Mouse (Mus musculus) spleen, adult 12 weeks (tissue): Measurements from ENCODE around the gene Arl2bp.
A peak's percentile ranks its signal among the peaks of the same experiment; 100 is the strongest.

Experiments
- DNase-seq: peaks from one replicate; pipeline ENCODE4 v3.0.0; 2022; ENCODE audit warnings: low spot score

The Arl2bp gene

GRCm38 (mm10) chr8:94695341-94695993, 29.1 kb downstream of the Arl2bp start:
- DNase-seq = no peak

- no peak for DNase-seq
Measured at GRCm38 (mm10) chr8:94695994-94696384, 29.6 kb downstream of the Arl2bp start, which contains the start of gene Pllp. Gene Pllp (minus strand): TSS chr8:94696278.

GRCm38 (mm10) chr8:94696566-94696965, 30.2 kb downstream of the Arl2bp start:
- no peak for DNase-seq

- no peak for DNase-seq
Measured at GRCm38 (mm10) chr8:94697956-94698355, 31.6 kb downstream of the Arl2bp start.

GRCm38 (mm10) chr8:94699366-94699765, 33.0 kb downstream of the Arl2bp start:
- no peak for DNase-seq

- no peak for DNase-seq
Measured at GRCm38 (mm10) chr8:94700421-94700935, 34.1 kb downstream of the Arl2bp start.

- DNase-seq = no peak
Measured at GRCm38 (mm10) chr8:94702156-94702555, 35.8 kb downstream of the Arl2bp start.

- DNase-seq = peak; percentile 65
Measured at GRCm38 (mm10) chr8:94702844-94703813, 36.7 kb downstream of the Arl2bp start.

GRCm38 (mm10) chr8:94703972-94704668, 37.7 kb downstream of the Arl2bp start:
- peak; percentile 100 for DNase-seq

GRCm38 (mm10) chr8:94704669-94704984, 38.2 kb downstream of the Arl2bp start:
- DNase-seq = no peak

GRCm38 (mm10) chr8:94705581-94706245, 39.3 kb downstream of the Arl2bp start:
- no peak for DNase-seq

GRCm38 (mm10) chr8:94706732-94707395, 40.5 kb downstream of the Arl2bp start:
- DNase-seq = no peak

GRCm38 (mm10) chr8:94710336-94710735, 43.9 kb downstream of the Arl2bp start:
- no peak for DNase-seq

GRCm38 (mm10) chr8:94711160-94711718, 44.8 kb downstream of the Arl2bp start:
- no peak for DNase-seq

- no peak for DNase-seq
Measured at GRCm38 (mm10) chr8:94714556-94714955, 48.2 kb downstream of the Arl2bp start.

GRCm38 (mm10) chr8:94715871-94716270, 49.5 kb downstream of the Arl2bp start:
- DNase-seq = no peak

- DNase-seq = no peak
Measured at GRCm38 (mm10) chr8:94716841-94717240, 50.4 kb downstream of the Arl2bp start.
